Mouse (Mus musculus): ENCODE results near the gene R3hdml.

Gene R3hdml

DNA sequence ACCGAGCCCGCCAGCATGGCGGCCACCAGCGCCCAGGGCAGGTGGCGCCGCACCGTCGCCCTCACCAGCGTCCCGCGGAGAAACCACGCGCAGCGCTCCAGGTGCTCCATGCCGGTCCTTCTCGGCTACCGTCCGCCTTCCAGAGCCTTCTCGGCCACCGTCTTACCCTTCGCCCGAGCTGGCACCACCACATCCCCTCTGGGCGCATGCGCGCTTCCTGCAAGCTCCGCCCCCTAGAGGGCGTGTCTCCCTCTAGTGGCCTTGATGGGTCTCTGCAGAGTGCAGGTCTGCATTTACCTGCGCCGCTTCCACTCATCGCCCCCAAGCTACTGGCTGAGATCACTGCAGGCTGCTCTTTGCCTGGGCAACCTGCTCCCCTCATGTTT, 19.7 kb upstream of the R3hdml start, which contains the start of gene Fitm2:
Fitm2 (minus strand) TSS at position 164 of the 386 bp plus-strand sequence.
- peak; percentile 98 for DNase-seq (ENCODE audit: low spot score)

DNA sequence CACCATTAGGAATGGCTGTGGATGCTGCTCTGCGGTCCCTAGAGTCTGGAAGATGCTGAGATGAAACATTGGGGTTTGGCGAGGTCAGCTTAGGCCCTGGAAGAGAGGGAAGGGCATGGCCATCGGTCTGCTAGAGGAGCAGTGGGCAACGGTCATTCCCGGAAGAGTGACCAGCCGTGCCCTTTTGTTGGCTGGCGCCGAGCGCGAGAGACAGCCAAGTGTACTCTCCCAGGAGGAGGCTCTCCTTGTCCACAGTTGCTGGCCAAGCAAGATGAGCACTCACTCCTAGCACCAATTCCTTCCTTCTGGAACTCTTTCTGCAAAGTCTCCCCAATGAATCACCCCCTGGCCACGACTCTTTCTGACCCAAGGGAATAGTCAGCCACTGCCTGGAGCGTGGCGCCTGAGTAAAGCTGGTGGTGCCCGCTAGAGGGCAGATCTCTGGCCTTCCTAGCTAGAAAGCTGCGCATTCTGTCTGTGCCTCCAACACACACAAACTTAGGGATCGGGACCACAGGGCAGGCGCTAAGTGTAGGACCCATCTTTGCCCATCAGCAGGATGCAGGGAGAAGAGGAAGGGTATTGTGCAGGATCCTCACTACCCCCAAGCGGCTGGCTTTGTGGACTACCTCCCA, 11.8 kb upstream of the R3hdml start:
- DNase-seq (ENCODE audit: low spot score), result peak; percentile 55

DNA sequence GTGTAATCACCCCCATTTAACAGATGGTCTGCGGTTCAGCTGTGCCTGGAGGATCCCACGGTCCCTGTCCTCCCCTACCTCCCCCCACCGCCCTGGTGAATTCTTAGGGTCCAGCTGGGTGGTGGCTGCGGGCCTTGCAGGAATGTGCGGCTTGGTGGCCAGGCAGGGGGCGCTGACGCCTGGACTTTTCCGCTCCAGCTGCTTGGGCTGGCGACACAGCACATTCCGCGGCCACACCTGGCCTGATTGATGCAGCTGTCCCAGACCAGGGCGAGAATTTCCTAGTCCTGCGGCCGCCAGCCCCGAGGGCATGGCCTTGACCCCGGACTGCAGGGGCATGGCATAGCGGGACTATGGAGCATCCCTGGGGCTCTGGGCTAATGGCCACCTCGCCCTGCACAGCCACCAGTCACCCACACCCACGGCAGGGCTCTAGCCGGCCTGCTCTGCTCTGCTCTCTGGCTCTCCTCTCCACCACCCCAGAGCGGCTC, 10.5 kb upstream of the R3hdml start:
- peak; percentile 66 for DNase-seq (ENCODE audit: low spot score)

DNA sequence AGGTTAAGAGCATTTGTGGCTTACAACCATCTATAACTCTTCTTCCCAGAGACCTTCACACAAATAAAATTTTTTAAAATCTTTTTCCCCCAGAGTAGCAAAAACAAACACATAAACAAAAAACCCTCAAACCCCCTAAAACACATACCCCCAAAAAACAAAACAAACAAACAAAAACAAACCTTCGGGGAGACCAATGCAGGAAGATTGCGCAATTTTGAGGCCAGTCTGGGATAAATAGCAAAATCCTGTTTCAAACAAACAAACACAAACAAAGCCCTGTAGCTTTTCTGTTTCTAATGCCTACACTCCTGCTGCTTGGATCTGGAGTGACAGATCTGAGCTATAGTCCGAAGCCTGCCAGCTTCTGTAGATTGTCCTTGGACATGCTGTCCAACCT, 4.8 kb upstream of the R3hdml start:
- DNase-seq (ENCODE audit: low spot score), result no peak

DNA sequence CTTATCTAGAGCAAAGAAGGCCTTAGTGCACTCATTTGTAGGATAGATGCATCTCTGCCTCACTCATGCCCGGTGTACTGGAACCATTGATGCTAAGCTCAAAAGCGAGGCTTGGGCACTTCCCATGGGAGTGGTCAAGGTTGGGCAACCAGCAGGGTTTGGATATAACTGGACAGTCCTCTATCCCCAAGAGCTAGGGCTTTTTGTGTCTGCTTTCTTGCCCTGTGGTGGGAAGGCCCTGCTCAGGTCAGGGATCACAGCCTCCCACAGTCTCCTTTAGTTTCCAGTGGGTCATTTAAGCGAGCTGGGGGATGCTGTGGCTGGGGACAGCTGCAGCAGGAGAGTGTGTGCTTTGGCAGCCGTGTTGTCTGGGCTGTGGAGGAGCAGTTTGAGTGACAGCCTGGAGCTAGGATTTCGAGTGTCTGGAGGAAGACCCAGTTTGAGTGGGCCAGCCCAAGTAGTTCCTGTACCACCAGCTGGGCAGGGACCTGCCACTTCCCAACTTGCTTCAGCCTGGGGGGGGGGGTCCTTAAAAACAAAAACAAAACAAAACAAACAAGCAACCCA, 2.3 kb upstream of the R3hdml start:
- DNase-seq (ENCODE audit: low spot score), result no peak

DNA sequence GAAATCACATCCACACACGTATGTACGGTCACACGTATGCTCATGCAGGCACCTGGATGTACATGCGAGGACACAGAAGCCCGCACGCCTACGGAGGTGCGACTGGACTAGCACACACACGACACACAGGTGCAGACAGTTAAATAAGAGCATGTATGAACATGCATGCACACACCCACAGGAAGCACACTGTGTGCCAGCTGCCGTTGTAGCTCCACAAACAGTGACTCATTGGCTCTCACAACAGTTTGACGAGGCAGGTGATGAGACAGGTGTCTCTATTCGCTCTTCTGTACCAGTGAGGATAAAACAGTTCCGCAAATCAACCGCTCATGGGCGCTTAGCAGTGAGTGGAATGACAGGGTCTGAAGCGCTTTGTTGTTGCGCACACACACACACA, 1.5 kb upstream of the R3hdml start:
- no peak for DNase-seq (ENCODE audit: low spot score)

DNA sequence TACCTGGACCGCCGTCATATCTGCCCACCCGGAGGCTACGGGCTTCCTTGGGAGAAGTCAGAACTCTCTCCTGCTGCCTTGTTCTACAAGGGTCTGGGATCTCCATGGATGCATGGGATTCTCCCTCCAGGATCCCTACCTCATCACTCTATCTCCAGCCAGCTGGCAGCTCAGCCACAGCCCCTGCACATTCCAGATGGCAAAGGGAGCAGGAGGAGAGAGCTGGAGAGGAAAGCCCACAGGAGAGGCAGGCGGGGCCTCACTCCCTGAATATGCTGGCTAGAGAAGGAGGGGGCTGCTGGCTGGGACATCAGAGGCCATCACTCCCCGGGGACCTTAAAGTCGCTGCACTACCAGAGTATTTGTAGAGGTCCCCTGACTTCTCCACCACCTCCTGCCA, 767 bp upstream of the R3hdml start:
- DNase-seq (ENCODE audit: low spot score), result no peak

DNA sequence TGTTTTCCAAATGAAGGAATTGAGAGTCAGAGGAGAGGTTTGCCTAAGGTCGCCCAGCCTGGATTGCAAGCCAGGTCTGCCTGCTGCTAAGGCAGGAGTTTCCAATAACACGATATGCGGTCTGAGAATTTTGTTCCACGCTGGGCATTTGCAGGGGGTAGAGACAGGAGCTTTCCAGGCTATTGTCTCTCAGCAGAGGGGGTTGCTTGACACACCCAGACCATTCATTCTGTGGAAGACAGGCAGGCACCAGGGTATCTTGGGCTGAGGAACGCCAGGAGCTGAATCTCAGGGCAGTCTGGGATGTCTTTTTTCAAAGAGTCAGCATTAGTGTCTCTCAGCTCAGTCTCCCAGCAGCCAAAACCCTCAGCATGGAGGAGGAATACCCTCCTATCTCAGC, 913 bp downstream of the R3hdml start:
- DNase-seq (ENCODE audit: low spot score), result no peak

DNA sequence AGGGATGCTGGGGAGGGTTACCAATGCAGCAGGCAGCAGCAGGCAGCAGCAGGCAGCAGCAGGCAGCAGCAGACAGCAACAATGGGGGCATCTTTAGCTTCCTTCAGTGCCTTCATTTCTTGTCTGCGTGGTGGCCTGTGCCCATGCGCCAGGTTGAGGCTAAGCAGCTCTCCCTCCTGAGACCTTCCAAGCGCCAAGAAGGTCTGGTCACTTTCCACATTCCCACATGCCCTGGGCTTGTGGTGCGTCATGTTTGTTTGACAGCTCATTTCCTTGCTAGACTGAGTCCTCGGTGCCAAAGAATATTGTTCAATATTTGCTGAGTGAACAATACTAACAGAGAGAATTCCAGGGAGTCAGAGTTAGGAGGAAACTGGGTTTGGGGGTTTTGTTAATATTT, 1.9 kb downstream of the R3hdml start:
- DNase-seq (ENCODE audit: low spot score), result no peak

DNA sequence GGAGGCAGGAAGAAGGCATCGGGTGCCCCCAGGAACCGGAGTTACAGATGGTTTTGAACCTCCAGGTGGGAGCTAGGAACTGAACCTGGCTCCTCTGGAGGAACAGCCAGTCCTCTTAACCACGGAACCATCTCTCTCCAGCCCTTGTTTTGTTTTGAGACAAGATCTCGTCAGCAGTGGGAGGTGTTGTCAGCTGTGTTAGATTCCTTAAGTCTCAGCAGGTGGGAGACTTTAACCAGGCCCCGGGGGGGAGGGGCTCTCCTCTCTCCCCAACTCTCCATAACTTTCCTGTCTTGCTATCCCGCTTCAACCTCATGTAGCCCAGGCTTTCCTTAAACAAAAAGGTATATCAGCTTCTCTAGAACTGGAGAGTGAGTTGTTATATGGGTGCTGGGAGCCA, 2.3 kb downstream of the R3hdml start:
- DNase-seq (ENCODE audit: low spot score), result no peak

DNA sequence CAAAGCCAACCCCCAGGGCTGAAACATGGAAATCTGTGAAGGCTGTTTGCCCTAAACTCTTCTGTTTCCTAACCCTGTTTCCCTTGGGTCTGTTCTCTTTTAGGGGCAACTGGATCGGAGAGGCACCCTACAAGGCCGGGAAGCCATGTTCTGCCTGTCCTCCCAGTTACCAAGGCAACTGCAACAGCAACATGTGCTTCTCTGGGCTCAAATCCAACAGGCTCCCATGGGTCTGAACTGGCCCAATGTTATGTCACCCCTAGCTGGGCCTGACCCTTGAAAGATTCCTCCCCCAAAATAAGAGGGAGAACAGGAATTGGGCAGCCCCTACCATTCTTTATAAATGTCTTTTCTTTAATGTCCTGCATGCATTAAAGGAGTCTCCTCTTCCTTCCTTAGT, 10.1 kb downstream of the R3hdml start:
- no peak for DNase-seq (ENCODE audit: low spot score)

DNA sequence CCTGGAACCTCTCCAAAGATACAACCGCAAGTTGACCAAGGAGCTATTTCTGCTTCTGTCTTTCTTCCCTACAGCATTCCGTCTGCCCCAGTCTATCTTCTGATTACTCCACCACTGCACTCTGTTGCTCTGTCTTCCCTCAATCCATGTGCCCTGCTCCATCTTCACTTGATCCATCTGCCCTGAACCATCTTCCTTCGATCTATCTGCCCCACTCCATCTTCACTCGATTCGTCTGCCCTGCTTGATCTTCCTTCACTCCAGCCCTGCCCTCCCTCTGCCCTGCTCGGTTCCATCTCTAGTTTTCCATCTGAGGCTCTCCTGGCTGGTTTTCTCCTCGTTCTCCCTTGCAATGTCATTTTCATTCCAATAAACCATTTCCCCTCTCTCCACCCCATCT, 11.1 kb downstream of the R3hdml start:
- DNase-seq (ENCODE audit: low spot score), result no peak

DNA sequence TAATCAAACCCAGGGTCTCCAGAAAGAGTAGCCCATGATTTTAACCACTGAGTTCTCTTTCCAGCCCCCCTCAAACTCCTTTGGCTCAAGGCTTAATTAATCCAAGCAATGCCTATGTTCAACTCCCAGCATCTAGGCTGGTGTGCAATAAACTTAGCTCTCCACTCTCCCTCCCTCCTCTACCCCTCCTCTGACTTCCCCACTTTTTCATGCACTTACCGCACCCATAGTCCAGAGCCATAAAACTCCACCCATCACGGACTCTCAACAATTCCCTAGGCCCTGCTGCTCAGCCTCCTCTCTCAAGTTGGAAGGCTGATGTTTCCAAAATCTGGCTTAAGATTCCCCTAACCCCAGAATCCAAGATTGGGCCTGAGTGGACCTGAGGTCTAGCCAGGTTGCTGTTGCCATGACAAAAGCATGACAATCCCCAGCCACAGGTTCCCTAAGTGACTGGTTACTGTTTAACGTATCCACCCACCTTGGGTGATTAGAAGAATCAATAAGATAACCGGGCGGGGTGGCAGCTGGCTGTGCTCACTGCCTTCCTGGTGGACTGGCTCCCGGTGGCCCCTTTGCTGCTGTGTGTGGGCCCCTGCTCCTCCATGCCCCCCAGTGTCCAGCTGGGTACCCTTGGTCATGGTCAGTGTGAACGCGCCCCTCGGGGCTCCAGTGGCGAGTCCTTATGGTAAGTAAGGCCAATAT, 14.3 kb downstream of the R3hdml start, which contains the start of gene Hnf4a:
Hnf4a (plus strand) TSS at position 509 of the 705 bp plus-strand sequence.
- no peak for DNase-seq (ENCODE audit: low spot score)

DNA sequence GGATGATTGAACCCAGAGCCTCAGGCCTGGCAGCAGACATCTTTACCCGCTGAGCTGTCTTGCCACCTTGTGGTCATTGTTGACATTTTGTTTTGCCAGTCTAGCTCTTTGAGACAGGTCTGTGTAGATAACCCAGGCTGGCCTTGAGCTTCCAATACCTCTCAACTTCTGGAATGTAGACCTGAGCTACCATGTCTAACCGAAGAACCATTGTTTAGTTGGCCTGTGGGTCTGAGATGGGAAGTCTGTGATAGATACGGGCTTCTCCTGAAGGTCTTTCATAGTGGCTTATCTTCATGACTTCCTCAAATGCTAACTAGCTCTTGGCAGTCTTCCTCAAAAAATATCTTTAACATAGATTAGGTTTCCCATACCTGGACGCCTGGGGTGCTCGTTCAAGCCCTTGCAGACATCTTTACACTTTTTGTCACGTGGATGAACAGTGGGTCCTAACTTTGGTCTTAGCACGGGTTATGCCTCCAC, 33.7 kb downstream of the R3hdml start:
- DNase-seq (ENCODE audit: low spot score), result no peak

DNA sequence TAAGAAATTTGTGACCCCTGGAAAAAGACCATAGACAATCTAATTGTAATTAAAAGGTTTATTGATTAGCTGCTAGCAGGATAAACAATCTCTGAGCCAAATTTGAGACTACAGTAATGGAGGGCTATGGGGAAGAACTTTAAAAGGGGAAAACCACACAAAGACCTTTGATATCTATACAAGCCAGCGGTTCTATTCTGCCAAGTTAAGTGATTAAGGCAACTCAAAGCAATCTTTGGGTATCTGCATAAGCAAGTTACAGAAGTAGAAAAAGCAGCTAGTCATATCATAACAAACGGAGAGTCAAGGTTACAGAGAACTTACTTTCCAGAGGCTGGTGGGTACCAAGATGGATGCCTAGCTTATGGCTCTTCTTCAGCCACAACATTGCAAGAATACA, 35.4 kb downstream of the R3hdml start:
- no peak for DNase-seq (ENCODE audit: low spot score)

DNA sequence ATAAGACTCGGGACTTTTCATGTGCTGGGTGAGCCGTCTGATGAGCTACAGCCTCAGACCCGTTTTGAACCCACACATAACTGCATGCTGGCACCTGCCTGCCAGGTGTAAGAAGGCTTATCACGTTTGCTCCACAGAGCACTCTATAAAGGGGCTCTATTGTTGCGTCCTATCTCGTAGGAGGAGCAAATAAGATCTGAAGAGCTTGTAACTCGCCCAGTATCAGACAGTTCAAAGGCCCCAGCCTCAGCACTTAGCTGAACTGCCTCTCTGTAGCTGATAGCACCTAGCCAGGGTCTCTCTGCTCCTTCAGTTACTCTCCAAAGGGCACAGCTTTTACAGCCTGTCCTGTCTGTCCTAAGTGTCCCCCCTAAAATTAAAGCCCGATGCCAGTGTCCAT, 38.3 kb downstream of the R3hdml start:
- DNase-seq (ENCODE audit: low spot score), result no peak

DNA sequence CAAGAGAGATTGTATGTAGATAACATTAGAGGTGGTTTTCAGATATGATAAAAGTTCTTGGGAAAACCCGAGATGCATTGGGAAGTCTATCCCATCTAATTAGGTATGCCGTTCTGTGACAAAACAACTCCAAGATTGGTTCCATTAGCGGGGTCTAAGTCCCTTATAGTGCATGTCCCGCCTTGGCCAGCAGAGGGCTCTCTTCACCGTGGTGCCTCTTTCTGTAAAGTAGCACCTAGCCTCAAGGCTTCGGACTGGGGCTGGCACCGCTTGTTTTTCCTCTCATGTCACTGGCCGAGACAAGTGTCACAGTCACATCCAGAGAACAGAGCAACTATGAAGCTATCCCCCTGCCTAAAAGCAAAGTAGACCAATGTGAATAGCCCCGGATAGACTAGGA, 39.8 kb downstream of the R3hdml start:
- DNase-seq (ENCODE audit: low spot score), result peak; percentile 92

DNA sequence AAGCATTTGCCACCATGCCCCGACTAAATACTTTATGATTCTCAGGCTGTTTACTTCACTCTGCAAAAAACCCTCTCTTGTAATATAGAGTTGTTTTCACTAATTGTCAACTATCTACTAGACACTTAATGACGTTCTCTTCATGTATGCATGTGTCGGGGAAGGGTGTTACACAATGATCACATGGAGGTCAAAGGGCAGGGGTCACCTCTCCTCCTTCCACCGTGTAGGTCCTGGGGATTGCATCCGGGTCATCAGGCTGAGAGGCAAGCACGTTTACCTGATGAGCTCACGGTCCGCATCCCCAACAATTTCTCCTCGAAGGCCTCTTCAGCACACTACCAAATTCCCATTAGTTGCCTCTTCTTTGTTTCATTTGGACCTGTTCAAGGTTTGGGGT, 41.1 kb downstream of the R3hdml start:
- DNase-seq (ENCODE audit: low spot score), result no peak

DNA sequence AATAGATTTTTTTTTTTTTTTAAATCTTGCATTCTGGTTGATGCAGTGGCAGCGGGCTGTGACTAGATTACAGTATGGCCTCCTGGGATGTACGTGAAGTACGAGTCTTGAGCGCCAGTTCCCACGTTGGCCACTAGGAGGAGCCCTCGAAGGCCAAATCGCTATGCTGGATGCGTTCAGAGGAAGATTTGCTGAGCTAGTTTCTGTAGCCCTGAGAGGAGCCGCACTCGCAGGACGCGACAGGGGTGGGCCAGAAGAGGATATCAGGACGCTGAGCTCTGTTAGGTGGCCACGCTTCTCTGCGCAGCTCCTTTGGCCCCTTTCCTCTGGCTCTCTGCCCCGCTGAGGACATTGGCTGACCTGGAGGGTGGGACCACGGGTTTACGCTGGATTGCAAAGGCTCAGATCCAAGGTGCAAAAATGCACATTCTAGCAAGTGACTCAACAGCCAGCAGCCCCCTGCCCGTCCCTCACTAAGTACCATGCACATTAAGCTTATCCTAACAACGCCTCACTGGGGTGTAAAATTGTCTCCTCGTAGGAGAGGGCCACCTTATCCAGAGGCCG, 42.9 kb downstream of the R3hdml start:
- DNase-seq (ENCODE audit: low spot score), result peak; percentile 95

DNA sequence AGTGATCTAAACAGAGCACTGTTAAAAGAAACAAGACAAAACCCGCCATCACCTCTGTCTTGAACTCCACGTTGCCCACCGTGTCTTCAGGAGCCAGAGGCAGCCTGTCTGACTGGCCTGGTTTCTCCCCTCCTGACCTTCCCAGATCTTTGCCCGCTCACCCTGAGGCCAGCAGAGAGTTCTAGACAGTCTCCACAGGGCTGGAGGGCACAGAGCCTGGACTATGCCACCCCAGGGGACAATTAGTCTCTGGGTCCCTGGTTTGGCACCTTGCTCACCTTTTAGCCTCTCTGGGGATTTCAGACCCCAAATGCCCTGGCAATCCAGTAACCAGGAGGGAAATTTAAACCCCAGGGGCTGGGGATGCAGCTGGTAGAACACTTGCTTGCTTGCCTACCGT, 45.3 kb downstream of the R3hdml start:
- no peak for DNase-seq (ENCODE audit: low spot score)

DNA sequence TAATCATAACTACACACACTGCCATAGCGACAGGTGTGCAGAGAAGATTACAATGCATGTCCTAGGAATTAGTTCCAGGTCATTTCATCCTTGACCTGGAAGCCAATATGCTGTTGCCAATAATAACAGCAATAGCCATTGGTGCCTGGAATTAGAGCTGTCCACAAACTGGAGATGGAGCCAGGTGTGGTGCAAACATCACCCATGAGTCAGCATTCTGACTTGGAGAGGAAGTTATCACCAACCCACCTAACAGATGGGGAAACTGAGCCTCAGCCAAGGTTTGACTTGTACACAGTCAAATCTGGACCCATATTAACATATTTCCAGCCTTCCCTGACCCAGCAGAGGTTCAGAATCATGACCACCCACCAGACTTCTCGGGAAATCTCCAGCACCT, 46.3 kb downstream of the R3hdml start:
- DNase-seq (ENCODE audit: low spot score), result no peak

DNA sequence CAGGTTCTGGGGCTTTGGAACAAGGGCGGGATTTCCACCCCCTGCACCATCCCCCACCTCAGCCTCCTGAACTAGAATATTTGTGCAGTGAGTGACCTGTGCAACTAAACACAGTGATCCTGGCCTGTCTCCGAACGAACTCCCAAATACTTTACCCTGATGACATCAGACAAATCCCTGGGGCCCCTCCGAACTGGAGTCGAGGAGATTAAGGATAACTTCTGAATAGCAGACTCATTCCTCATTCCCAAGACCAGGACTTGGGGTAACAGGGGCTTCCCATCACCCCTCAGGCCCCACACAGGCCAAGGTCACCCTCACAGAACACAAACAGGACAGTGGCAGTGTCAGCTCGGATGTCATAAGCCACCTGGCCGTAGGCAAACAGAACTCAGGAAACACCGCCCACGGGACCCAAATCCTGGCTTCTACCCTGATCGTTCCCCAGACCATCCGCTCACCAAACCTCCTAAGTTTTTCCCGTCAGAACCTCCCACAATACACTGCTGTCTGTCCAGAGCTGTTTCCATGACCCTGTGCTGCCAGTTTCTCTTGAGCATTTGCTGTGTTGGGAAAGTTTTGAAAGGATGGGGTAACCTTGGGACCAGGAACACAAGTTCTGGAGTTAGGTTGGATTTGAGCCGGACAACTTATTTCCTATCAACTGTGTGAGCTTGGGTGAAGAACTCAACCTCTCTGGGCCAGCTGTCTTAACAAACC, 47.4 kb downstream of the R3hdml start:
- DNase-seq (ENCODE audit: low spot score), result no peak
